Mouse (Mus musculus) urinary bladder, postnatal 4 days (tissue): ENCODE measurements around the gene 1110017D15Rik.

Source experiments
- DNase-seq, 2 experiments: peaks; one replicate each; pipeline ENCODE4 v3.0.0; 2021 to 2022; ENCODE audit warnings: low spot score in 2 of 2

Gene 1110017D15Rik

DNA sequence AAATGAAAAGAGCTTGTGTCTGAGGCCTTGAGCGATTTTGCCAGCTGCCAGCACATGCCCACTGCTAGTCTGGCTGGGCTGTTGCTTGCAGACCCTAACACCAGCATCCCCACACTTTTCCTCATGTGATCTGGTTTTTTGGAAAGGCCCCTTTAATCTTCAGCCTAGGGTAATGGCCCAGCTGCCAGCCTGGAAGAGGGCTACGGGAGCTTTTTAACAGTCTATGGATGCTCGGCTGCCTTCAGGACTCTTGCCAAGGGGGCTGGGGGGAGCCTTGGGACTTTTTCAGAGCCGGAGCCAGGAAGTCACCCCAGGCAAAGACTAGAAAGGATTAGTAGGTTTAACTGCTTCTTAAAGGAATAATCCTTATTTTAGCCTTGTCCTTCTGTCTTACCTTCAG lies 3.8 kb downstream of the 1110017D15Rik start:
- no peak for DNase-seq

DNA sequence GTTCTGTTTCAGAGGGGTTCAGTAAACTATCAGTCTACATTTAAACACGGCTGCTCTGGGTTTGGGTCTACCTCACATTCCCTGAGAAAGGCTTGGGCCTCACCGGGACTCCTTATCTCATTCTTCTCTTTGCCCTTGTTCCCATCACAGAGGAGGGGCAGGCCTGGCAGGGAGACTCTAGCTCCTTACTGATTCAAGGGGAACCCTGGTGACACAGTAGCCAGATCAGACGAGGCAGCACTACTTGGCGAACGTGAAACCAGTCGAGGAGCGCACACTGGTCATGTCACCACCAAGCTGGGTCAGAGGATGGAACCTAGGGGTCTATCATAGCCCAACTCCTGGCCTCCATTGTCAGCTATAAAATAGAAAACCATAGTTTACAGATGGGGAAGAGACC lies 9.1 kb downstream of the 1110017D15Rik start:
- no peak for DNase-seq

DNA sequence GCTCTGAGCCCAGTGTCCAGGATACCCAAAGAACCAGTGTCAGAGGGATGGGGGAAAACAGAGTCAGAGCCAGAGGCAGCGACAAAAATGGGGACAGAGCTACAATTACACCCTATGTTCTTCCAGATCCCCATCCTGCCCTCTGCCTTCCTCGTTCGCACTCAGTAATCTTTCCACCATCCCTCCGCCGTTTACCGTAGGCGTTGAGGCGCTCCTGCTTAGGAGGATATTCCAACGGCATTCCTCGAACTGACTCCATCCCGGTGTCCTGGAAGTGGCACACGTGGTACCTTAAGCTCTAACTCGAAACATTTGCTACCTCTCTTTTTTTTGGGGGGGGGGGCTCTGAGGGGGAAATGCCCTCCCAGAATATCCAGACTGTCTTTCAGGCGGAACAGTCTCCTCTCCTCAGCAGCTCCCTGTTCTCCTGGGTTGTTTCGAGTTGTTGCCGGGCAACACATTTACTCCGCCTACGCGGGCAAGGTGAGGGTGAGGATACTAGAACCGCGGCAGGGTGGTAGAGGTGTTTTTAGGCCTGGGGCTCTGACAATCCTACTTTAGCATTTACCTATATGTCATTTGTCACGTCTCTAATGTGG lies 9.7 kb downstream of the 1110017D15Rik start:
- no peak for DNase-seq

DNA sequence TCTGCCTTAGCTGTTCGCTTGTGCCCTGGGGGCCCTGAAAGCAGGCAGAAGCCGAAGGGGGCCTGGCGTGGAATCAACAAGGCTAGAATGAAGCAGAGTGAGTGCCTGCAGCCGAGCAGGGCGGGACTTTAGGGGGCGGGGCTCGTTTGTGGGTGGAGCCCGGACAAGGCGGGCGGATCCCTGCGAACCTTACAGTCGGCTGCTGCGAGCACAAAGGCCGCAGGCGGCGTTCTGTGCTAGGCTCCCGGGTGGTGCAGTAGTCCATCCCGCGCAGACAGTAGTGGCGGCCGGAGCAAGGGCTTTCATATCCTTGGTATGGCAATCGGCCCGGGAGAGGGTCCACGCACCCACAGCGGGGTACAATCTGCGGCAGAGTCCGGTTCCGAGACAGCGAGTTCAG lies 10.2 kb downstream of the 1110017D15Rik start:
- DNase-seq: peak; percentile 79 to 87

DNA sequence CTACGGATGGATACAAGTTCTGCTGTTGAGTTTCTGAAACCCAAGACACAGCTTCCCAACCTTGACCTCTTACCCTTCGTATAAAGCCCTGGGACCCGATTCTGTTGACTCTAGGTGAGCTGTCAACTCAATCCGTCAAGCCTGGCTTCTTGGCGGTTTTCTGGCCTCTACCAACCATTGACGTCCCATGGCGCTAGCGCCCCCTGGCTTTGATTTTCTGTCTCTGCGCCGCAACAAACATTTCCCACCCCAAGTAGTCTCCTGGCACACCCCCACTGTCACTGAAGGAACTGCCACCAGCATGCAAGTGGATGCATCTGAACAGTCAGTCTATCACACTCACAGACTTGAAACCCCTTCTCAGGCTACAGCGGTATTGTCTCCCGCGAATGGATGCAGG lies 11.0 kb downstream of the 1110017D15Rik start:
- peak in 1 of 2 experiments; percentile 48 for DNase-seq

DNA sequence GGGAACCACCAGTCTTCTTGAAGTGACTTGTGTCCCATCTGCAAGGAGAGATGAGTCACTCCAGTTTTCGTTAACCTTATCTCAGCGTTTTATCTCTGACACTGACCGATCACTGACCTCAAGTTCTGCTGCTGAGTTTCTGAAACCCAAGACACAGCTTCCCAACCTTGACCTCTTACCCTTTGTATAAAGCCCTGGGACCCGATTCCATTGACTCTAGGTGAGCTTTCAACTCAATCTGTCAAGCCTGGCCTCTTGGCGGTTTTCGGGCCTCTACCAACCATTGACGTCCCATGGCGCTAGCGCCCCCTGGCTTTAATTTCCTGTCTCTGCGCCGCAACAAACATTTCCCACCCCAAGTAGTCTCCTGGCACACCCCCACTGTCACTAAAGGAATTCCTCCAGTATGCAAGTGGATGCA lies 12.0 kb downstream of the 1110017D15Rik start:
- DNase-seq: no peak

DNA sequence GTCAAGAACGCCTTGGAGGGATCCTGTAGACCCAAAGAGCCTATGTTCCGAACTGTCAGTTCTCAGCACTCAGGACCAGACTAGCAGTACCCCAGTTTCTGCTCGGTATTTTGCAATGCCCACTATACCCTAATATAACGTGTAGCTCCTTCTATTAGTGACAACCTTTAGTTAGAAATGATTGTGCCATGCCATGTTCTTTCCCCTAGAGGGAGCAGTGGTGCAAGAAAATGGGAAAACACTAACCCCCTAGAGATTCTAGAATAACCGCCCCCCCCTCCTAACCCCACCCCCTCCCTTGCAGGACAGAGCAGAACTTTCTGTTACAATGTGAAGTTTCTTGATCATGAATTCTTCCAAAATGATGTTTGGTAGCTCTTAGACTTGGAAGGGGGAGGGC lies 12.8 kb downstream of the 1110017D15Rik start:
- no peak for DNase-seq

DNA sequence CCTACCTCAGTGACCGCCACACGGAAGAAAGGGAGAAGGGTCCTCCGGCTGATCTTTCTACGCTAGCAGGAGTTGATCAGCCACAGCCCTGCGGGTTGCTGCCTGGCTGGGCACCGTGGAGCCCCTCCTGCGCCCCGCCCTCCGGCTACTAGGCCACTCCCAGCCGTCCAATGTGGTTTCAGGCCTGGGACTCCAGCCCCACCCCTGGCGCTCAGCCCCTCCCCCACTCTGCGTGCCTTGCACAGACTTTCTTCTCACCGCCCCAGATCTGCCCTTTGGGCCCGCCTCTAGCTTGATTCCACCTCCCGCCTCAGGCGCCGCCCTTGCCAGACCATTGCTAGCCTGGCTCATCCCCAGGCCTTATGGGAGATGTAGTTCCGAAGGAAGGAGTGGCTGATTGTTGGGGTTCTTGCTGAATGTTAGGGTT lies 14.1 kb downstream of the 1110017D15Rik start, which contains the start of gene AI464131:
Gene AI464131 (minus strand): TSS at position 91 of the 427 bp plus-strand sequence.
- peak; percentile 97 to 99 for DNase-seq

DNA sequence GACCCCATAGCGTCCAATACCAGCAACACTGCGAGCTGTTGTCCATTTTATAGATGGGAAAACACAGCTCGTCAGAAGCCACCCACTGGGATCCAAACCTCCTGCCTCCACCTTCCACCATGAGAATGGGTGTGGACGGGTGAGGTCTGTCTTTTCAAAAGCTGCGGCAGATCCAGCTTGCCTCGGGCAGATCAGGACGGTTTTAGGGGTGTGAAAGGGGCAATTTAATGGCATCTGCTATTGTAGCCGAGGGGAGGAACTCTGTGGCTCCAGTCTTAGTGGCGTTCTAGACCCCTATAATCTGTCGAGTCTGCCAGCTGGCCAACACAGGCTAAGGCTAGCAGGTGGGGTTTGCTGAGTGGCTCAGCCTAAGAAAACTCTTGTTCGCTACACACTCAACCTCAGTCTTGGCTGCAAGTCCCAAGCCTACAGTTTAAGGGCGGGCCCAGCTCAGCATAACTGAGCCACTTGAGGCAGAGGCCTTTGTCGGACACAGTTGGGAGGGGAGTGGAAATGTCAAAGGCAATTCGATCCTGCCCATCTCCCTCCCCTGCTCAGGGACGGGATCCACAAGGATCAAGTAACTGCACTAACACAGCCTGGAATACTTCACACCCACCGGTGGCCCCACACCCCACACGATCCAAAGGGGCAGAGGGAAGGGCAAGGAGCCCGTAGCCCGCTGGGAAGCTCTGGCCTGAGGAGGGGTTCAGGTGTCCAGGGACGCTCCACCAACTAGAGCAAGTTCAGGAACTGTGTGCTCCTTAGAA lies 14.8 kb downstream of the 1110017D15Rik start:
- DNase-seq: peak in 1 of 2 experiments; percentile 34

DNA sequence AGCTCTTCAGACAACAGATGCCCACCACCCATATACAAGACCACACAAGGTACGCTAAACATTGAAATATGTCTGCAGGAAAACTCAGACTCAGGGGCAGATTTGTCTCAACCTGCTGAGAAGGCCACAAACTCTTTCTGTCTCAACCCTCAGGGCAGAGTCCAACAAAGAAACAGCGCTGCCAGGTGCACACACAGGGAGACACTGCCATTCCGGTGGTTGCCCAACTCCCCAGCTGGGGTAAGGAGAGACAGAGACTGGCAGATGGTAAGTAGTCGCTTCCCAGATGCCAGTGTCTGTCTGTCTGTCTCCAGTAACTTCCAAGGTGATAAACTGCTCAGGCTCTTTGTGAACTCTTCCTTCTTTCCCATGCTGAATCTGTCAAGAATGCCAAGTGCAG lies 16.3 kb downstream of the 1110017D15Rik start:
- DNase-seq: no peak

DNA sequence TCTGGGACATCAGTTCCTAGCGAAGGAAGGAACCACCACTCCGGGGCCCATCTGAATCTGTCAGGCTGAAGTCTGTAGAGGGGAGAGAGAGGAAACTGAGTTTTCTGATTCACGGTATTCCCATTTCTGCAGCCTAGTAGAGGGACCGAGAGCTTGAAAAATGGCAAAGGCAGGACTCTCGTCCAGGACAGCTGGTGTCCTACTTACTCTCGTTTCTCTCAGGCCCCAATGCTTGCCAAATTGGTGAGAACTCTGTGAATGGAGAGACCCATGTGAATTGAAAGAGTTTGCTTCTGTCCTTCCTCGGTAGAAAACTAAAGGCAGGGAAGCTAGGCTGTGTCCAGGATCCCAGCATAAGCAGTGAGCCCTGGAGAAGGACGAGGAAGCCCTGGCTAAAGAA lies 17.5 kb downstream of the 1110017D15Rik start:
- DNase-seq: no peak

DNA sequence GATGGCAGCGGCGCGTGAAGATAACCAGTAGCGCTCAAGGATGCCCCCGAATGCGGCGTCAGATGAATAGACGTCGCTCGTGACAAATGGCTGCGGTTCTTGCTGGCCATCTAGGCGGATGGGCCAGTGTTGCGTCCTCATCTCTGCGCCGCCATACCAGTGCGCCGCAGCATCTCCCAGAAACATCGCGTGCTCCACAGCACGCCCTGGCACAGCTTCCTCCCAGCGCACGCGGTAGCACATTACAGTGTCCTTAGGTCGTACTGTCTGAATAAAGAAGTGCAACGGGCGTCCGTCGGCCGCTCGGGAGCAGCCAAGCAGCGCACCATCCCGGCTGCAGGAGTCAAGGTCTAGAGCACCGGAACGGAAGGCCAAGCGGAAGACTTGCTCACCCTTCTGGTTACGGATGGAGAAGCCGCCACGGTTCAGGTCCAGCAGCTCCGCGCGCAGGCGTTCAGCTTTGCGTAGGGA lies 18.2 kb downstream of the 1110017D15Rik start:
- DNase-seq: no peak

DNA sequence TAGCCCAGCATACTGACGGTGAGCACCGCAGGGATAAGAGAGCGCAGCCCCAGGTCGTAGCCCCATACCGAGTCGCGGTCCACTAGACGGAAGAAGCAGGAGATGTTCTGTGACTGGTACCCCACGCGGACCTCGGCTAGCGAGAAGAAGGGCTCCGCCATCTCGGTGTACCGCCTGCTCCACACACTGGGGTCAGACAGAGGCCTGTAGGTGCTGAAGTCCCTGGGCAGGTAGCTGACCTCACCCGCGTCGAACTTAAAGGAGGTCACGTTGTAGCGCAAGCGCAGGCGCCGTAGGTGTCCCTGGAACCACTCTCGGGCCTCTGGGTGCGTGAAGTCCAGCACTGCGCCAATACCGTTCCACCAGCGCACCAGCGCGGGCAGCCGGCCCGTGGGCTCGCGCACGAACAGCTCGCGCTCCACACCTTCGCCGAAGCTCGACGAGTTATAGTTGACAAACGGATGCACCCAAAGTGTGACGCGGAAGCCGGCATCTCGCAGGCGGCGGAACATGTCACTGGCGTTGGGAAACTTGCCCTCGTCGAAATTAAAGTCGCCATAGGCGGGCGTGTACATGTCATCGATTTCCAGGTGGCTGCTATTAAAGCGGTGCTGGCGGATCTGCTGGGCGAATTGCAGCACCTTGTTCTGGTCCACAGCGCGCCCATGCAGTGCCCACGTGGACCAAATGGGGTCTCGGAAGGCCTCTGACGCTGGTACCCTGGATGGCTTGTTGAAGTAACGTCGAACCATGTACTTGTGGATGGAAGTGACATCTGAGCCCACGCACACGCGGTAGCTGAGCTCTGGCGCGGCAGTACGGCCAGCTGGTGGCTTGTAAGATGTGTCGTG lies 18.9 kb downstream of the 1110017D15Rik start:
- DNase-seq: no peak

DNA sequence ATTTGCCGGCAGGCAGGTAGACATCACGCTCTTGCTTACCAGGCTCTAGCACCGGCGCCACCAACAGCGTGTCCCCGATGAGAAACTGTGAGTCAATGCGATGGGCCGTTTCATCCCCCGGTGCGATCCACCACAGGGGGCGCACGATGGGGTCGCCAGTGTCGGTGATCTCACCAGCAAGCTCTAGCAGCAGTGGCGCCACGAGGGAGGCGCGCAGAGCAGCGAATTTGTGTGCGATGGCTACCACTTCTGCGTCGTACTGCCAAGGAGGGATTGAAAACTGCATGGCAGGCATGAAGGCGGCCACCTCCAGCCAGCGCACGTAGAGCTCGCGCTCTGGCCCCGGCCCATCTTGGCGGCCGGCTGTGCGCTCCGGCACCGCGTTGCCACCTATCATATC lies 19.6 kb downstream of the 1110017D15Rik start:
- DNase-seq: no peak

DNA sequence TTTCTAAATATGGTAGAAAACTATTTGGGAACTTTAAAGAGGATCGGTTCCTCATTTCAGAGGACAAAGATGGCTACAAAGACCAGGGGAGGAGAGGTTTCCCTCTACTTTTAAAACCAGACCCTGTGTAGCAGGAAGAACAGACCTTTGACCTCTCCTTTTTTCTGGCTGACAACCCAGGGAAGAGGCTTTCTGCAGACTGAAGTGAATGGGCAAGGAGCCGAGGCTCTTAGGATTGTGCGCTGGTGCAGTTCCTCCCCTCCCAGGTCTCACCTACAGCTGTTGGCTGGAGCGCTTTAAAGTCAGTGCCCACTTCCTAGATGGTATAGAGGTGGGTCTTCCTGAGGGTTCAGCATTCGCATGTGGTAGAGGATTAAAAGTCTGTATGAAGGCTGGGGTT lies 20.1 kb downstream of the 1110017D15Rik start:
- no peak for DNase-seq

DNA sequence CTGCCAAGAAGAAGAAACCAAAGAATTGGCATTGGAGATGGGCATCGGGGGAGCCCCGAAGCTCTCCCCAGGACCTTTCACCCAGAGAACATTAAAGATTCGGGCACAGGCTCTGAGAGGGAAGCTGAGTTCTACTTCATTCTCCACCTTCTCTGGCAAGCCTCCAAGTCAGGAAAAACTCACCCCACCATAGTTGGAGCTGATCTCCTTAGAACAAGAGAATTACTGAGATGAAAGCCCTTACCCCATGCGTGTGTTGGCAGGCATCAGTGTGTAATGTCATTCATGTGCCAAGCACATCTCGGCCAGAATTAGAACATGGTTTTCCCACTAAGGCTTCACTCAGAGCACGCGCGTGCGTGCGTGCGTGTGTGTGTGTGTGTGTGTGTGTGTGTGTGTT lies 21.3 kb downstream of the 1110017D15Rik start:
- DNase-seq: no peak

DNA sequence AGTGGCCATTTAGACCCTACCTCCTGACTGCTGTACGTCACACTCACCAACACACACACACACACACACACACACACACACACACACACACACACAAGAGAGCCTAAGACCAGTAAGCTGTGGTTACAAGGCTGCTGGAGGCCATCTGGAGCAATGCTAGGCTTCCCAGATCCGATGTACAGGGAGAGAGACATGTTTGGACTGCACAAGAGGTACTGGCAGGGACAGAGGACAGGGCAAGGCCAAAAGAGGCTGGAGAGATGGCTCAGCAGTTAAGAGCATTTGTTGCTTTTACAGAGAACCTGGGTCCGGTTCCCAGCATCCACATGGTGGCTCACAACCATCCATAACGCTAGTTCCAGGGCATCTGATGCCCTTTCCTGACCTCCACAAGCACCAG lies 22.1 kb downstream of the 1110017D15Rik start:
- DNase-seq: no peak

DNA sequence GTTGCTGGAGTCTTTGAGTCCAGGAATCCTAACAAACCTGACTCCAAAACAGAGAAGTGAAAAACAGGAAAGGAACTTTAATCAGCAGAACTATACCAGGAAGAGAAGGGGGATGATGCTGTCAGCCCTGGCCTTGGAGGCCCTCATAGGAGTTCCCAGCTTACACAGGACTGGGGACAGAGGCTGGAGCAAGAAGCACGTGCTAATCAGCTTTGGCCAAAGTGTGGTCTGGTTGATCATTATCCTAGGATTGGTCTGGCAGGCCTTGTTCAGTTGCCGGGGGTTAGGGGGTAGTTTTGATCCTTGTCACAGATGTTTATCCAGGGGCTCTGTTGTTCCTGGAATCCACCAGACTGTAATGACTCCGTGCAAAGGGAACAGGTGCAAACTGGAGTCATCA lies 22.8 kb downstream of the 1110017D15Rik start:
- no peak for DNase-seq

DNA sequence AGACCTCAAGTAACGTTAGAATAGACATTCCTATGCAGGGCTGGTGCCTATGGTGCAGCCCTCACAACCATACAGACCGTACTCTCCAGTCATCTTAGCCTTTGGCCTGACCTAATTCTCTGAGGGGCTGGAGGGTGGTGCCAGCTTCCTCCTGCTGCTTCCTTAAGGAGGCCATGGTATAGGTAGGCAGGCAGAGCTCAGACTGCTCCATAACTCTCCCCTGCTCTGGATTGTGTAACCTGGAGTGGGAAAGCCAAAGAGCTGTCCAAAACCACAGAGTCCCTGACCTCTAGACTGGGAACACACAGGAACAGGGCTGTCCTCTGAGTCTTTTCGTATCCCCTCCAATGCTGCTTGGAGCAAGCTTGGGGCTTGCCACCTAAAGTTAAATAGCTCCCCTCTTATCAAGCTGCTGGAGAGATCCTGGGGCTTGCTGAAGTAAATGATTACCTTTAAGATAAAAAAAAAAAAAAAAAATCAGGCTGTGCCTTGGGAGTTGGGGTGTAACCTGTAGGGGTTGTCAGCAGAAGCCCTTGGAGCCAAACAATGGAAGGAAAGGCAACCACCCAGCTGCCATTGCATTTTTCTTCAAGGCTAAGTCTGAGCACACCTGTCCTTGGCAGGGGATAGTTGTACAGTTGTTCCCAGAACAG lies 23.5 kb downstream of the 1110017D15Rik start:
- DNase-seq: no peak

DNA sequence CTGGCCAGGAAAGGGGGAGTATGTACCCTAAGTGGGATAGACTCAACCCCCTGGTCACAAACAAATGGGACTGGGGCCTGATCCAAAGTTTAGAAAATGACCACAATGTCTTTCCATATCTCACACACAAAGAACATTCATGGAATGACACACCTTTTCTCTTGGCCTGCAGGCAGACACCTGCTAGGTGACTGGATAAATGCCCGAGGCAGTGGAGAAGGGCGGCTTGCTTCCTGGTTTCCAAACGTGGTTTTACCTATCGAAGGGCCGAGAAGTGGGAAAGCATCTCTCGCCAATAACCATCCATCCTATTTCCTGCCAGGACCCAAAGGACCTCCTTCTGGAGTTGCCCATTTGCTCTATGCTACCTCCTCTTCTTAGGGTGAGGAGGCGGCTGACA lies 24.2 kb downstream of the 1110017D15Rik start:
- DNase-seq: no peak

DNA sequence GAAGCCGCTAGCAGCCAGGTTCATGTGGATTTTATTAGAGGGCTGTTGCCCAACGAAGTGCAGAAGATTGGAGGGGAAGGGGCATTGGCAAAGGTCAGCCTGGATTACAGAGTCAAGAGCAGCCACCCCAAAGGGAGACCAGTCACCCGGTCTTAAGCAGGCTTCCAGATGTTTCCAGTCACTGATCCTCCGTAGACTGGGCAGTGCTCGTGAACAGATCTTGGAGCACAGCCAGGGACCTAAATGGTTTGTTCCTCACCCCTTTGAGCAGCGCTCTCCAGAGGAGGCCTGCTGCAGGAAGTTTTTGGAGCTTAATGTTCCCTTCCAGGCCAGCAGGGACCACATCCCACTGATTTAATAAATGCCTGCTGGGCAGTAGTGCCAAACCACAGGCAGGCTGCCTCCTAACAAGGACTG lies 35.5 kb downstream of the 1110017D15Rik start:
- peak; percentile 69 for DNase-seq

DNA sequence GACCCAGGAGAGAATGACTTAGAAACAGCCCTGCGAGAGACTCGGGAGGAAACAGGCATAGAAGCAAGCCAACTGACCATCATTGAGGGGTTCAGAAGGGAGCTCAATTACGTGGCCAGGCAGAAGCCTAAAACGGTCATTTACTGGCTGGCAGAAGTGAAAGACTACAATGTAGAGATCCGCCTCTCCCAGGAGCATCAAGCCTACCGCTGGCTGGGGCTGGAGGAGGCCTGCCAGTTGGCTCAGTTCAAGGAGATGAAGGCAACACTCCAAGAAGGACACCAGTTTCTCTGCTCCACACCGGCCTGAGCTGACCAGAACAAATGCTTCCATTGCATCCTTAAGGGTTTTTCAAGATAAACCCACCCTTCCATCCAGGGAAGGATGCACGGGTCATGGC lies 36.9 kb downstream of the 1110017D15Rik start:
- DNase-seq: peak in 1 of 2 experiments; percentile 75
